Mouse (Mus musculus): ENCODE measurements around the gene Stkld1.
A peak's percentile ranks its signal among the peaks of the same experiment; 100 is the strongest.

The Stkld1 gene

GRCm38 (mm10) chr2:26915927-26916728 is 17.7 kb upstream of the Stkld1 start, which contains the start of the genes Surf2 and Surf1:
TSS of gene Surf2 (plus strand) at chr2:26916367.
TSS of gene Surf1 (minus strand) at chr2:26916530.
- DNase-seq (ENCODE audit: low read depth, low spot score) = peak; percentile 85

GRCm38 (mm10) chr2:26916738-26917137 is 17.1 kb upstream of the Stkld1 start:
- no peak for DNase-seq (ENCODE audit: low read depth, low spot score)

GRCm38 (mm10) chr2:26919684-26920083 is 14.2 kb upstream of the Stkld1 start:
- no peak for DNase-seq (ENCODE audit: low read depth, low spot score)

GRCm38 (mm10) chr2:26920190-26920855 is 13.5 kb upstream of the Stkld1 start:
- no peak for DNase-seq (ENCODE audit: low read depth, low spot score)

GRCm38 (mm10) chr2:26921784-26922183 is 12.1 kb upstream of the Stkld1 start:
- DNase-seq (ENCODE audit: low read depth, low spot score) = no peak

- no peak for DNase-seq (ENCODE audit: low read depth, low spot score)
Measured at GRCm38 (mm10) chr2:26927745-26928476, 5.9 kb upstream of the Stkld1 start.

GRCm38 (mm10) chr2:26930390-26930789 is 3.5 kb upstream of the Stkld1 start:
- DNase-seq (ENCODE audit: low read depth, low spot score) = peak; percentile 67

GRCm38 (mm10) chr2:26932473-26933303 is 1.2 kb upstream of the Stkld1 start:
- DNase-seq (ENCODE audit: low read depth, low spot score) = no peak

GRCm38 (mm10) chr2:26935286-26935685 is 1.4 kb downstream of the Stkld1 start:
- no peak for DNase-seq (ENCODE audit: low read depth, low spot score)

GRCm38 (mm10) chr2:26936425-26936824 is 2.6 kb downstream of the Stkld1 start:
- no peak for DNase-seq (ENCODE audit: low read depth, low spot score)

GRCm38 (mm10) chr2:26941539-26941938 is 7.7 kb downstream of the Stkld1 start:
- no peak for DNase-seq (ENCODE audit: low read depth, low spot score)

- DNase-seq (ENCODE audit: low read depth, low spot score) = no peak
Measured at GRCm38 (mm10) chr2:26943253-26943652, 9.4 kb downstream of the Stkld1 start.

GRCm38 (mm10) chr2:26950411-26950810 is 16.6 kb downstream of the Stkld1 start:
- no peak for DNase-seq (ENCODE audit: low read depth, low spot score)

- no peak for DNase-seq (ENCODE audit: low read depth, low spot score)
Measured at GRCm38 (mm10) chr2:26951346-26951905, 17.6 kb downstream of the Stkld1 start.

- no peak for DNase-seq (ENCODE audit: low read depth, low spot score)
Measured at GRCm38 (mm10) chr2:26952193-26952592, 18.3 kb downstream of the Stkld1 start.

GRCm38 (mm10) chr2:26952866-26953265 is 19.0 kb downstream of the Stkld1 start:
- DNase-seq (ENCODE audit: low read depth, low spot score) = no peak

GRCm38 (mm10) chr2:26954735-26955395 is 21.0 kb downstream of the Stkld1 start:
- DNase-seq (ENCODE audit: low read depth, low spot score) = no peak

- DNase-seq (ENCODE audit: low read depth, low spot score) = no peak
Measured at GRCm38 (mm10) chr2:26956811-26957487, 23.1 kb downstream of the Stkld1 start.

GRCm38 (mm10) chr2:26957488-26957859 is 23.6 kb downstream of the Stkld1 start:
- no peak for DNase-seq (ENCODE audit: low read depth, low spot score)

- no peak for DNase-seq (ENCODE audit: low read depth, low spot score)
Measured at GRCm38 (mm10) chr2:26960756-26961155, 26.9 kb downstream of the Stkld1 start.
